Mouse (Mus musculus) mouse trophoblast stem cell (cell line): ENCODE data around the gene Col26a1.

Experiments
- in situ Hi-C, 2 experiments: fragments of 300-500 bp; cut with MseI, MboI; formaldehyde crosslinking; loops; 2 replicates in 1 of 2; 3 replicates in 1 of 2; pipeline ENCODE4 v1.15.1; 2025

The Col26a1 gene

GRCm38 (mm10) chr5:136693418-136693817, 189.6 kb downstream of the Col26a1 start:
- in situ Hi-C loops, result no loop called here

- in situ Hi-C loops, result no loop called here
Measured at GRCm38 (mm10) chr5:136692784-136693183, 190.2 kb downstream of the Col26a1 start, which contains the start of gene Myl10. Gene Myl10, plus strand, starts transcription at chr5:136693146.
